Mouse (Mus musculus) ES-E14 (cell line): ENCODE data around the gene Arf3.

Source experiments
- CHD2 ChIP-seq: IDR thresholded peaks from 2 replicates; pipeline ENCODE4 v1.6.1; 2014; ENCODE audit warnings: mild to moderate bottlenecking, low read depth, low read length, inconsistent platforms
- HCFC1 ChIP-seq: IDR thresholded peaks from 2 replicates; pipeline ENCODE4 v1.6.1; 2012; ENCODE audit warnings: low read length, inconsistent platforms, borderline replicate concordance; ENCODE audit not compliant: insufficient read depth
- MAFK ChIP-seq: IDR thresholded peaks from 2 replicates; pipeline ENCODE4 v1.6.1; 2014; ENCODE audit warnings: mild to moderate bottlenecking, low read depth, low read length, inconsistent platforms; ENCODE audit not compliant: insufficient read depth
- ZC3H11A ChIP-seq: IDR thresholded peaks from 2 replicates; pipeline ENCODE4 v1.6.1; 2012; ENCODE audit warnings: low read depth, mild to moderate bottlenecking, inconsistent platforms, low read length, borderline replicate concordance
- ZNF384 ChIP-seq: IDR thresholded peaks from 2 replicates; pipeline ENCODE4 v1.6.1; 2012; ENCODE audit warnings: low read depth, low read length, inconsistent platforms

- TF ChIP-seq HCFC1 (no peak), MAFK (no peak), CHD2 (no peak), ZNF384 (no peak), ZC3H11A (no peak)
Observed at GRCm38 (mm10) chr15:98780075-98780474, 17.1 kb upstream of the Arf3 start.
